Mouse (Mus musculus) hindbrain, embryonic 12.5 days (tissue): ENCODE data around the gene Timm29. TPM values are rescaled to one million over a fixed set of nuclear protein-coding genes. Genes with fewer than 3 reads are reported as not detected.

Experiments used
- ATAC-seq: fragments of 200-750 bp; cut with Nextera tagmentation; 2 replicates; pipeline ENCODE4 v1.8.0; 2017; ENCODE audit warnings: moderate TSS enrichment; ENCODE audit not compliant: low FRiP score
- H3K27ac ChIP-seq: fragments of 300-500 bp; sonication (generic); 2 replicates; pipeline ENCODE4 v1.5.1; 2016; ENCODE audit warnings: mild to moderate bottlenecking
- H3K27me3 ChIP-seq: fragments of 300-500 bp; sonication (generic); 2 replicates; pipeline ENCODE4 v1.6.1; 2016; ENCODE audit warnings: mild to moderate bottlenecking
- H3K36me3 ChIP-seq: fragments of 300-500 bp; sonication (generic); 2 replicates; pipeline ENCODE4 v1.6.1; 2016; ENCODE audit warnings: mild to moderate bottlenecking
- H3K4me1 ChIP-seq: fragments of 300-500 bp; sonication (generic); 2 replicates; pipeline ENCODE4 v1.6.1; 2016
- H3K4me2 ChIP-seq: fragments of 300-500 bp; sonication (generic); replicated peaks from 2 replicates; pipeline ENCODE4 v1.6.1; 2016; ENCODE audit warnings: mild to moderate bottlenecking
- H3K4me3 ChIP-seq: fragments of 300-500 bp; sonication (generic); 2 replicates; pipeline ENCODE4 v1.5.1; 2016; ENCODE audit warnings: mild to moderate bottlenecking
- H3K9ac ChIP-seq: fragments of 300-500 bp; sonication (generic); 2 replicates; pipeline ENCODE4 v1.6.1; 2016; ENCODE audit warnings: mild to moderate bottlenecking, moderate library complexity
- H3K9me3 ChIP-seq: fragments of 300-500 bp; sonication (generic); replicated peaks from 2 replicates; pipeline ENCODE4 v1.6.1; 2016; ENCODE audit warnings: mild to moderate bottlenecking
- WGBS: fragments of 180-500 bp; shearing (Covaris S2); methylation state at CpG from one replicate; pipeline ENCODE4 v1.1.7; 2016; 5-methylcytosine and 5-hydroxymethylcytosine counted together
- polyA plus RNA-seq: library from polyadenylated mRNA; unstranded; fragments of >200 nt; fragmentation: Nextera tagmentation; extraction: Ambion mirVana; gene quantifications from 2 replicates; pipeline ENCODE4 v1.2.1, GENCODE M21; 2016

Gene Timm29
- polyA plus RNA-seq, 1 experiment from 2014 or later = 56.5 TPM

DNA sequence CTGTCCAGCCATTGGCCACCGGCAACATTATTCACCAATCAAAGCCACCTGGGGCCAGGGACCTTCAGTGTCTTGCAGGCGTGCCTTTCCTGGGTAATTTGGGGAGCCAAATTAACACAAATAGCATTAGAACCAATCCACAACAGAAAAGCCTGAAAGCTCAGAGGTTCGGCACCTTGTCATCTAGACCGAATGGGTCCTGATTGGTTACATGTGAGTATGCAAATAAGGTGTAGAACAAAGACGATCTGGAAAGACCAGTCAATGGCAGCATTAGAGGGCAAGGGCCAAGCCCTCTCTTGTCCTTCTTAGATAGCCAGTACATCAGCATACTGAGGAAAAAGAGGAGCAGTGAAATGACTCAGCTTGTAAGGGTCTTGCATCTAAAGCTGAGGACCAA, 13.3 kb downstream of the Timm29 start:
- Histone ChIP-seq H3K27ac (no peak overlapping the region), H3K4me3 (no peak overlapping the region), H3K27me3 (no peaks in the 10 kb centered on the region), H3K36me3 (no peaks in the 10 kb centered on the region), H3K4me1 (no peaks in the 10 kb centered on the region), H3K9ac (no peak overlapping the region), H3K9me3 (no peaks in the 10 kb centered on the region), H3K4me2 (no peak overlapping the region)
- ATAC-seq = no peak
- WGBS = 70% methylated on average over 5 of the region's 5 CpGs

DNA sequence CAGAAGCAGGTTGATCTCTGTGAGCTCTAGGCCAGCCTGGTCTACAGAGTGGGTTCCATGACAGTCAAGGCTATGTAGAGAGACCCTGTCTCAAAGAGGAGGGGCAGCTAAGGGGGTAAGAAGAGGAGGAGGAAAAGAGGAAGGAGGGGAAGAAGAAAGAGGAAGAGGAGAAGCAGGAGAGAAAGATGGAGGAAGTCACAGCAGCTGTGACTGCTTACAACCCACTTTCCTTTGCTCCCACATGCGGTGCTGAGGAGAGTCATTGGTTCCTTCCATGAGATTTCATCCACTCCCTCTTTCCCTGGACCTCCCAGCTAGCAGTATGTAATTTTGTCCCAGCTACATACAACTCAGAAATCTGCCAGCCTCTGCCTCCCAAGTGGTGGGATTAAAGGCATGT, 14.1 kb downstream of the Timm29 start:
- H3K4me1 ChIP-seq = no peaks in the 10 kb centered on the region
- no peak for ATAC-seq
- H3K36me3 ChIP-seq = no peaks in the 10 kb centered on the region
- WGBS = 82% methylated on average over 1 of the region's 1 CpGs
- no peak overlapping the region for H3K4me3 ChIP-seq
- H3K9ac ChIP-seq = no peak overlapping the region
- H3K27me3 ChIP-seq = no peaks in the 10 kb centered on the region
- no peak overlapping the region for H3K27ac ChIP-seq
- H3K9me3 ChIP-seq = no peaks in the 10 kb centered on the region
- H3K4me2 ChIP-seq = no peak overlapping the region

DNA sequence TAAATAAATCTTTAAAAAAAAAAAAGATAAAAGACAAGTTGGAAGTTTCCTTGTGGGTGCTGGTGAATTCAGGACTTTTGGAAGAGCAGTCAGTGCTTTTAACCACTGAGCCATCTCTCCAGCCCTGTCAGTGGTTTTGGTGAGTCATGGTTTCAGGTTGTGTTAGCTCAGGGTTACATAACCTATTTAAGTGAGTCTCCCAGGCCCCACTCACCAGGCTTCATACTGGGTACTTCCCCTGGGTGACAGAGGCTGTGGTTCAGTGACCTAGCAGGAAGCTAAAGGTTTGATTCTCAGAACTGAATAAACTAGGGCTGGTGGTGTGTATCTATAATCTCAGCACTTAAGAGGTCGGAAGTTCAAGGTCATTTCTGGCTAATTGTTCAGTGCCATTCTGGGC, 17.3 kb downstream of the Timm29 start:
- 86% methylated on average over 1 of the region's 1 CpGs for WGBS
- Histone ChIP-seq H3K9me3 (no peaks in the 10 kb centered on the region), H3K9ac (no peak overlapping the region), H3K27me3 (no peaks in the 10 kb centered on the region), H3K4me1 (peaks cover 3% of the 10 kb centered on the region), H3K36me3 (no peaks in the 10 kb centered on the region), H3K4me3 (no peak overlapping the region), H3K27ac (no peak overlapping the region), H3K4me2 (no peak overlapping the region)
- ATAC-seq = no peak

DNA sequence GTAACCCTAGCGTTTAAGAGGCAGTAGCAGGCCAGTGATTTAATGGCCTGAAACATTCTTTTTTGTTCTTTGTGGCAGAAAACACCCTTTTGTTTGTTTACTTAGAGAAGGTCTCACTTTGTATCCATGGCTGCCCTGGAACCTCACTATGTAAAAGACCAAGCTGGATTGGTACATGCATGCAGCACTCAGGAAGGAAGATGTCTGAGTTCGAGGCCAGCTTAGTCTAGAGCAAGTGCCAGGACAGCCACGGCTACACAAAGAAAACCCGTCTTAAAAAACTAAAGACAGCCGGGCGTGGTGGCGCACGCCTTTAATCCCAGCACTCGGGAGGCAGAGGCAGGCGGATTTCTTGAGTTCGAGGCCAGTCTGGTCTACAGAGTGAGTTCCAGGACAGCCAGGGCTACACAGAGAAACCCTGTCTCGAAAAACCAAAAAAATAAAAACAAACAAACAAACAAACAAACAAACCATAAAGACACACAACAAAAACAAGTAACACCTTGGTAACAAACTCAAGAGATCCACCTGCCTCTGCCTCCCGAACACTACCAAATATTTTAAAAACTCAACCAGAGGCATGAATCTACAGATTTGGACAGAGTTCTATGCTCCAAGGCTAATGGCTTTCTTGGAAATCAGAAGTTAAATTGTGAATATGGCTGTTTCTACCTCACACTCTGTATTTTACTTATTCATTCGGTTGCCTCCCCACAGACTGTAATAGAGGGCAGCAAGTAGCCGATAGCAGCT, 22.5 kb downstream of the Timm29 start:
- no peak for ATAC-seq
- Histone ChIP-seq H3K4me1 (peaks cover 25% of the 10 kb centered on the region), H3K9me3 (no peaks in the 10 kb centered on the region), H3K9ac (peak overlapping the region; percentile 70), H3K4me2 (peak overlapping the region; percentile 70), H3K4me3 (peak overlapping the region; percentile 63), H3K27ac (peak overlapping the region; percentile 95), H3K27me3 (no peaks in the 10 kb centered on the region), H3K36me3 (peaks cover 3% of the 10 kb centered on the region; the same call in 1 of the 2 replicates)
- WGBS = 81% methylated on average over 15 of the region's 15 CpGs

DNA sequence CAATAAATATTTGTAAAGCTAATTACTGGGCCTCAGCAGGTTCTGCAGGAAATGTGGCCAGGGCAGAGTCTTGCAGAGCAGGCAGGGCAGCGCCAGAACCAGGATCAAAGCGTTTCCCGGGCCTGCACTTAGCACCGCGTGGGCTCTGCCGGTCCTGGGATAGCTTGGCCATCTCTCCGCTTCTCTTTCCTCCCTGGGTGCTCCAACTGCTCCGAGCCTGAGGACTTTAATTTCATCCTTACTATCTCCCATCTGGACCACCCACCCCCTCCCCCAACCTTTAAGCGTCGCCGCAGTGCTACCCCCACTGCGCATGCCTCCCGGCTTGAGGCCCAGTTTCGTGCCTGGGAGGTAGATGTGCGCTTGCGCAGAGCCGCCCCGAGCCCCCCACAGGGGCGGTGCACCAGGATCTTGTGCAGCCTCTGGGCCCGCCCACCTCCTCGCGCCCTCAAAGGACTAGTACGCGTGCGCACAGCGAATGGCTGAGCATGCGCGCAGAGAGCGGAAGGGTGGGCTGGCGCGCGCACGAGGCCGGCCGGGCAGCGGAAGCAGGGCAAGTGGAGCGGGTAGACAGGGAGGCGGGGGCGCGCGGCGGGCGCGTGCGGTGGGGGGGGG, 23.2 kb downstream of the Timm29 start, which contains the start of gene Smarca4:
Gene Smarca4, plus strand, starts transcription at position 553 of the 615 bp plus-strand sequence.
- peak within 1 kb of the TSS; percentile 87 for H3K9ac ChIP-seq
- peak within 1 kb of the TSS; percentile 70 for H3K4me2 ChIP-seq
- peaks cover 3% of the 10 kb centered on the region; the same call in 1 of the 2 replicates for H3K36me3 ChIP-seq
- under 1% methylated on average over 45 of the region's 45 CpGs for WGBS
- H3K27me3 ChIP-seq = no peaks in the 10 kb centered on the region
- H3K4me1 ChIP-seq = peaks cover 25% of the 10 kb centered on the region
- peak within 1 kb of the TSS; percentile 63 for H3K4me3 ChIP-seq
- H3K9me3 ChIP-seq = no peaks in the 10 kb centered on the region
- H3K27ac ChIP-seq = peak within 1 kb of the TSS; percentile 97
- ATAC-seq = peak; percentile 96

DNA sequence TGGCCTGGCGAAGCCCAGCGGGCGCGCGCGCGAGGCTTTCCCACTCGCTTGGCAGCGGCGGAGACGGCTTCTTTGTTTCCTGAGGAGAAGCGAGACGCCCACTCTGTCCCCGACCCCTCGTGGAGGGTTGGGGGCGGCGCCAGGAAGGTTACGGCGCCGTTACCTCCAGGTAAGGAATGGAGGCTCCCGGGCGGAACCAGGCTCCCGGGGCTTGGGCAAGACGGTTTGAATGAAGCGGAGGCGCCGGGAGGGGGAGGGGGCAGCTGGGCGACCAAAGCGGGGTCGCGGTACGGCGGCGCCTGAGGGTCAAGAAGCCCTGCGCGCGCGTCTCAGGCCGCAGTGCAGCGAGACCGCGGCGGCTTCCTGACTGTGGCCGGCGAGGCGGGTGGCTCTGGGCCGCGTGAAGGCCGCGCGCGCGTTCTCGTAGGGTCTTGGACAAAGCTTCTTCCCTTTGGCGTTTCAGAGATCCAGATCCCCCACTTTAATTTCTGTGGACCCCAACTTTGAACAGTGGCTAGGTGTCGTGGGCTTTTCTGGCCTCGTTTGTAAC, 23.8 kb downstream of the Timm29 start:
- peak overlapping the region; percentile 97 for H3K27ac ChIP-seq
- WGBS = under 1% methylated on average over 56 of the region's 57 CpGs

DNA sequence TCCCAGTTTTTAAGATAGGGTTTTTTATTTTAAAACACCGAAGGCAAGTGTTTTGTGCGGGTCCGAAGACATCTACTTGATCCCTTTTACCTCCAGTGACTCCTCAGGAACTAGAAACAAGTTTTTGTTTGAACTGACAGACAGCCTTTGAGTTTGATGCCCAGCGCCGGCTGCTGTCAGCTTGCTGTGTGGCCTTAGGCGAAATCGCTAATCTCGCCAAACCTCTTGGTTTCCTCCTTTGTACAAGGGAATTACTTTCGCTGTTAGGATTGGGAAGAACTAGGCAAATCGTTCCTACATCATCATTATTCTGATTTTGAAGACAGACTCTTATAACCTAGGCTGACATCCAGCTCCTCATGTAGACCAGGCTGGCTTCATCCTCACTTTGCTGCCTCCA, 24.5 kb downstream of the Timm29 start:
- no peak for ATAC-seq
- Histone ChIP-seq H3K9me3 (no peaks in the 10 kb centered on the region), H3K27me3 (no peaks in the 10 kb centered on the region), H3K4me3 (peak overlapping the region; percentile 63), H3K4me1 (peaks cover 25% of the 10 kb centered on the region), H3K36me3 (peaks cover 3% of the 10 kb centered on the region; the same call in 1 of the 2 replicates), H3K4me2 (peak overlapping the region; percentile 70), H3K27ac (peak overlapping the region; percentile 97), H3K9ac (peak overlapping the region; percentile 87)
- 12% methylated on average over 10 of the region's 10 CpGs for WGBS

More for the DNA sequence above, 23.8 kb downstream of the Timm29 start:
- Histone ChIP-seq H3K9me3 (no peaks in the 10 kb centered on the region), H3K4me1 (peaks cover 25% of the 10 kb centered on the region), H3K4me2 (peak overlapping the region; percentile 70), H3K36me3 (peaks cover 3% of the 10 kb centered on the region; the same call in 1 of the 2 replicates), H3K27me3 (no peaks in the 10 kb centered on the region), H3K4me3 (peak overlapping the region; percentile 63), H3K9ac (peak overlapping the region; percentile 87)
- peak; percentile 86 for ATAC-seq

DNA sequence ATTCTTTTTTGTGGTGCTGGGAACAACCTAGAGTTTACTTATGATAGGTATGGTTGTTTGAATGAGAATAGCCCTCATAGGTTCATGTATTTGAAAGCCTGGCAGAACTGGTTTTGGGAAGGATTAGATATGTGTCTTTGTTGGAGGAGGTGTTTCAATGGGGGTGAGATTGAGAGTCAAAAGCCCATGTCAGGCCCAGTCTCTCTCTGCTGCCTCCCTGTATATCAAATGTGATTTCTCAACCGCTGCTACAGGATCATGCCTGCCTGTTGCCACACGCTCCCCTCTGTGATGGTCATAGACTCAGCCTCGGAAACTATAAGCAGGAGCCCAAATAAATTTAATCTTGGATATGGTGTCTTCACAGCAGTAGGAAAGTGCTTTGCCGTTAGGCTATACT, 27.7 kb downstream of the Timm29 start:
- Histone ChIP-seq H3K36me3 (peaks cover 3% of the 10 kb centered on the region; the same call in 1 of the 2 replicates), H3K27me3 (no peaks in the 10 kb centered on the region), H3K27ac (no peak overlapping the region), H3K9me3 (no peaks in the 10 kb centered on the region), H3K9ac (no peak overlapping the region), H3K4me2 (no peak overlapping the region), H3K4me3 (no peak overlapping the region), H3K4me1 (peaks cover 22% of the 10 kb centered on the region)
- WGBS = 87% methylated on average over 4 of the region's 4 CpGs
- no peak for ATAC-seq

DNA sequence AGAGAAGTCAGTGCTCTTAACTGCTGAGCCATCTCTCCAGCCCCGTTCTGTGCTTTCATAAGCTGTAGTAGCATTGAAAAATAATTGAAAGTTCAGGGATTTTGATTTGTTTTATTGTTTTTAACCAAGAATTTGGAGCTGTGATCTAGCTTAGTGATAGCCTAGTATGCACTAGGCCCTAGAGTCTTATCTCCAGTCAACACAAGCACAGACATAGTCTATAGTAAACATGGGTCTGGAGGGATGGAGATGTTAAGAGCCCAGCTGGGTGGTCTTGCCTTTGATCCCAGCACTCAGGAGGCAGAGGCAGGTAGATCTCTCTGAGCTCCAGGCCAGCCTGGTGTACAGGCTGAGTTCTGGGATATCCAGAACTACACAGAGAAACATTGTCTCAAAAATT, 30.2 kb downstream of the Timm29 start:
- H3K9me3 ChIP-seq = no peaks in the 10 kb centered on the region
- H3K27me3 ChIP-seq = no peaks in the 10 kb centered on the region
- WGBS = 100% methylated on average over 1 of the region's 1 CpGs
- H3K4me1 ChIP-seq = peaks cover 22% of the 10 kb centered on the region
- H3K27ac ChIP-seq = no peak overlapping the region
- H3K36me3 ChIP-seq = peaks cover 3% of the 10 kb centered on the region; the same call in 1 of the 2 replicates
- no peak overlapping the region for H3K4me2 ChIP-seq
- ATAC-seq = no peak
- no peak overlapping the region for H3K9ac ChIP-seq
- H3K4me3 ChIP-seq = no peak overlapping the region

DNA sequence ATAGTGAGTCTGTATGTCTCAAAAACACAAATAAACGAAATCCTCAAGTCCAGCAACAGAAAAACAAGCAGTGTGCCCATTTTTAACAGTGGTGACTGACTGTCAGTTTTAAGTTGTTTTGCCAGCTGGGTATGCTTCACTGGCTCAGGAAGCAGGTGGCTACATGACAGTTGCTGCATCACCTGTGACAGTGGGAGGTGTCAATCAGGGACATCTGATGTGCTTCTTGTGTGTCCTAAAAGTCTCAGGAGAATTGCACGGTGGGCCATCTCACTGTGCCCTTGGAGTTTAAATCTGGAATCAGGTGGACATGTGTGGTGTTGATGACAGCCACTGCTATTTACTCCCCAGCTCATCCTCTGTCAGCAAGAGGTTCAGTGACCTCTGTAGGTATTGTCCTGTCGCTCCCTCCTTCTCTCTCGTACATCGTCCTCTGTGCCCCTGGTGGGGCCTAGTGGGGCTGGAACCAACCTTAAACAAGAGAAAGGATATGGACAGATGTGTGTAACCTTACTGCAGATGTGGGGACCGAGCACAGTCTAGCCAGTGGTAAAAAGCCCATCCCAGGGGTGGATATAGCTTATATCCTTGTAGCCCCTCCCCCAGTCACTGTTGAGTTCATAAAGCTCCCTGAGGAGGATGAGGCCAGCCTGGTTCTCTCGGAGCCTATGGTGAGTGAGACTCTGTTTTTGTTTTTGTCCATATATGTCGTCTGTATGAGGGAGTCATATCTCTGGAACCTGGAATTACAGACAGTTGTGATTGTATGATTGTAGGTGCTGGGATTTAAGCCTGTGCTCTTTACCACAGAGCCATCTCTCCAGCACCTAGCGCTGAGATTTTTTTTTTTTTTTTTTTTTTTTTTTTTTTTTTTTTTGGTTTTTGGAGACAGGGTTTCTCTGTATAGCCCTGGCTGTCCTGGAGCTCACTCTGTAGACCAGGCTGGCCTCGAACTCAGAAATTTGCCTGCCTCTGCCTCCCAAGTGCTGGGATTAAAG, 33.1 kb downstream of the Timm29 start:
- Histone ChIP-seq H3K36me3 (no peaks in the 10 kb centered on the region), H3K4me1 (peaks cover 9% of the 10 kb centered on the region), H3K9me3 (no peaks in the 10 kb centered on the region), H3K4me2 (no peak overlapping the region), H3K27ac (no peak overlapping the region), H3K4me3 (no peak overlapping the region), H3K9ac (no peak overlapping the region), H3K27me3 (no peaks in the 10 kb centered on the region)
- WGBS = 87% methylated on average over 10 of the region's 10 CpGs
- ATAC-seq = no peak; the same call in 1 of the 2 replicates

DNA sequence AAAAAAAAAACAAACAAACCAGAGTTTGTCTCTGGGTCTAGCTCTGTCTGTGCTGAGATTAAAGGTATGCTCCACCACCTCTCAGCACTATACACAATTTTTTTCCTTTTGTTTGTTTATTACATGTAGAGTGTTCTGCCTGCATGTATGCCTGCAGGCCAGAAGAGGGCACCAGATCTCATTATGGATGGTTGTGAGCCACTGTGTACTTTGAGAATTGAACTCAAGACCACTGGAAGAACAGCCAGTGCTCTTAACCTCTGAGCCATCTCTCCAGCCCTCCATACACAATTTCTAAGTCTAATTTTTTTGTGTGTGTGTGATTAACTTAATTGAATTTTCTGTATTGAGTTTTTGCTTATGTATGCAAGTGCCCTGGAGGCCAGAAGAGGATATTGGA, 34.0 kb downstream of the Timm29 start:
- Histone ChIP-seq H3K4me1 (peaks cover 9% of the 10 kb centered on the region; the same call in 1 of the 2 replicates), H3K9me3 (no peaks in the 10 kb centered on the region), H3K36me3 (peaks cover 5% of the 10 kb centered on the region; the same call in 1 of the 2 replicates), H3K4me3 (no peak overlapping the region), H3K27me3 (no peaks in the 10 kb centered on the region), H3K4me2 (no peak overlapping the region), H3K27ac (no peak overlapping the region), H3K9ac (no peak overlapping the region)
- no peak for ATAC-seq
